Mouse (Mus musculus) limb, embryonic 12.5 days (tissue): ENCODE results near the gene Nsa2. TPM values are rescaled to one million over a fixed set of nuclear protein-coding genes. Genes with fewer than 3 reads are reported as not detected.
"Not testable (repeated sequence)": the region's sequence is repeated elsewhere in the genome, so short reads cannot be mapped to it uniquely, and the experiment has no call there.

Source experiments
- ATAC-seq: fragments of 200-750 bp; cut with Nextera tagmentation; 2 replicates; pipeline ENCODE4 v1.8.0; 2017; ENCODE audit warnings: low read depth, moderate TSS enrichment; ENCODE audit not compliant: insufficient number of reproducible peaks, insufficient read depth, low FRiP score, low TSS enrichment
- H3K27ac ChIP-seq: fragments of 300-500 bp; sonication (generic); 2 replicates; pipeline ENCODE4 v1.5.1; 2016; ENCODE audit warnings: mild to moderate bottlenecking, moderate library complexity
- H3K27me3 ChIP-seq: fragments of 300-500 bp; sonication (generic); 2 replicates; pipeline ENCODE4 v1.6.1; 2016; ENCODE audit warnings: mild to moderate bottlenecking, moderate library complexity
- H3K36me3 ChIP-seq: fragments of 300-500 bp; sonication (generic); 2 replicates; pipeline ENCODE4 v1.6.1; 2016; ENCODE audit warnings: mild to moderate bottlenecking, moderate library complexity
- H3K4me1 ChIP-seq: fragments of 300-500 bp; sonication (generic); replicated peaks from 2 replicates; pipeline ENCODE4 v1.6.1; 2016
- H3K4me2 ChIP-seq: fragments of 300-500 bp; sonication (generic); 2 replicates; pipeline ENCODE4 v1.6.1; 2016; ENCODE audit warnings: mild to moderate bottlenecking, moderate library complexity
- H3K4me3 ChIP-seq: fragments of 300-500 bp; sonication (generic); replicated peaks from 2 replicates; pipeline ENCODE4 v1.5.1; 2016; ENCODE audit warnings: mild to moderate bottlenecking
- H3K9ac ChIP-seq: fragments of 300-500 bp; sonication (generic); replicated peaks from 2 replicates; pipeline ENCODE4 v1.6.1; 2016; ENCODE audit warnings: mild to moderate bottlenecking, moderate library complexity
- H3K9me3 ChIP-seq: fragments of 300-500 bp; sonication (generic); 2 replicates; pipeline ENCODE4 v1.6.1; 2016; ENCODE audit warnings: mild to moderate bottlenecking, moderate library complexity
- WGBS: fragments of 180-500 bp; shearing (Covaris S2); methylation state at CpG from one replicate; pipeline ENCODE4 v1.1.7; 2016; 5-methylcytosine and 5-hydroxymethylcytosine counted together
- polyA plus RNA-seq: library from polyadenylated mRNA; unstranded; fragments of >200 nt; fragmentation: Nextera tagmentation; extraction: Ambion mirVana; gene quantifications from 2 replicates; pipeline ENCODE4 v1.2.1, GENCODE M21; 2016

Gene Nsa2
- polyA plus RNA-seq, 1 experiment from 2014 or later: 66.5 TPM

- 36% methylated on average over 8 of the region's 8 CpGs for WGBS
- peaks cover 32% of the 10 kb centered on the region for H3K36me3 ChIP-seq
- peak overlapping the region; percentile 84 for H3K4me3 ChIP-seq
- H3K27me3 ChIP-seq, H3K4me1 ChIP-seq, H3K27ac ChIP-seq, ATAC-seq, H3K9me3 ChIP-seq: not testable (repeated sequence)
- peak overlapping the region; percentile 82 for H3K9ac ChIP-seq
- H3K4me2 ChIP-seq: peak overlapping the region; percentile 50
Measured at GRCm38 (mm10) chr13:97138404-97138931, 731 bp upstream of the Nsa2 start.

DNA sequence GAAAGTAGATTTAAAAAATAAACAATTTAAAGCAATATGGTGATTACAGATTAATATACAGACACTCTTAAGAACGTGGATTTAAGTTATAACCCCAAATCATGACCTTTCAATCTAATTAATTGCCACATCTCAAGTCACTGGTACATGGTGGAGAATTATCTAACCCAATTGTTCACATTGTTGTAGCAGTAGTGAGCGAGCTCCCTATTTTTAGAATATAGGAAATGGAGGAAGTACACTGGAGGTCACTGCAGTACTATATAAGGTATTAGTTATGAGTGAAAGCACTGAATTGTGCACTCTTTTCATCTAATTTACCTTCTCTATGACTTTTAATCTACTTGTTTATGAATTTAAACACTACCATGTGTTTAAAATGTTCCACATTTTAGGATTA lies 7.3 kb downstream of the Nsa2 start:
- not testable (repeated sequence) for H3K9me3 ChIP-seq, ATAC-seq, H3K27ac ChIP-seq, H3K9ac ChIP-seq, H3K4me1 ChIP-seq, H3K4me2 ChIP-seq, H3K4me3 ChIP-seq, H3K27me3 ChIP-seq
- H3K36me3 ChIP-seq: peaks cover 39% of the 10 kb centered on the region
- no CpG with 5 or more reads among the region's 2 CpGs for WGBS

DNA sequence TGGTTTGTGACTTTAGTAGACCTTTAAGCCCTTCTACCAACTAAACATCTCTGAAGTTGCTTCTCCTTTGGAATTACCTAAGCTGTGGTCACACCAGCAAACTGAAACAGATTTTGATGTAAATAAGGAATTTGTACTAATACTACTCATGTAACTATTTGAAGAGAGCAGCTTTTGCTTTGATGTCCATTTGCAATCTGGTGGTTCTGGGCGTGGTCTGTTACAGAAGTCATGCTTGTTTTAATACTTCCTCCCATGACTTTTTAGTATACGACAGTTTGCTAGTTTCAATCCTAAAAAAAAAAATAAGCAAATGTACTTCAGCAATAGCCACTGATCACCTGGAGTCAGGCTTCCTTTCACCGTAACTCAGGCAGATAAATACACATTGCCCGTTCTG lies 8.1 kb downstream of the Nsa2 start:
- not testable (repeated sequence) for ATAC-seq, H3K4me2 ChIP-seq
- WGBS: 94% methylated on average over 4 of the region's 4 CpGs

GRCm38 (mm10) chr13:97121341-97121740 lies 16.4 kb downstream of the Nsa2 start:
- H3K9ac ChIP-seq: no peak overlapping the region
- no peak for ATAC-seq
- H3K36me3 ChIP-seq: peaks cover 21% of the 10 kb centered on the region; the same call in 1 of the 2 replicates
- 81% methylated on average over 3 of the region's 3 CpGs for WGBS
- no peak overlapping the region for H3K4me2 ChIP-seq
- H3K4me1 ChIP-seq: no peaks in the 10 kb centered on the region
- H3K27ac ChIP-seq: no peak overlapping the region
- H3K4me3 ChIP-seq: no peak overlapping the region
- no peaks in the 10 kb centered on the region for H3K9me3 ChIP-seq
- no peaks in the 10 kb centered on the region for H3K27me3 ChIP-seq

More for the DNA sequence above, 8.1 kb downstream of the Nsa2 start:
- H3K4me3 ChIP-seq, H3K4me1 ChIP-seq, H3K27me3 ChIP-seq, H3K9me3 ChIP-seq, H3K9ac ChIP-seq, H3K27ac ChIP-seq: not testable (repeated sequence)
- peaks cover 33% of the 10 kb centered on the region for H3K36me3 ChIP-seq

DNA sequence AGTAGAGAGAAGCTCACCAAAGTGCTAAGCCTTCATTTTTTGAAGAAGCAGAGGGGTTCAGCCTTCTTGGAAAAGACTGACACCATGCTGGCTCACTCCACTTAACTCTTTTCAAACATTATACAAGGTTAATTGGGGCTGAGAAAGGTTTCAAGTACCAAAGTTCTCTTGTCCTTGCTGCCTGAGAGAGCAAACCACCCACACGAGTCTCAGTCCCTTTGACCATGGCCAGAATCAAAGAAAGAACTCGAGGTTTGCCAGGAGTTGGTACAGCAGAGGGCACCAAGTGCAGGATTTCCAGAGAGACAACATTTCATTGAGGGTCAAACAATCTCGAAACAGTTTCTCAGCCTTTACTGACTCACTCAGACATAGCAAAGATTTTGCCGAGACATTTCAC lies 28.7 kb downstream of the Nsa2 start:
- H3K36me3 ChIP-seq: peaks cover 14% of the 10 kb centered on the region
- ATAC-seq: no peak
- no peak overlapping the region for H3K27ac ChIP-seq

DNA sequence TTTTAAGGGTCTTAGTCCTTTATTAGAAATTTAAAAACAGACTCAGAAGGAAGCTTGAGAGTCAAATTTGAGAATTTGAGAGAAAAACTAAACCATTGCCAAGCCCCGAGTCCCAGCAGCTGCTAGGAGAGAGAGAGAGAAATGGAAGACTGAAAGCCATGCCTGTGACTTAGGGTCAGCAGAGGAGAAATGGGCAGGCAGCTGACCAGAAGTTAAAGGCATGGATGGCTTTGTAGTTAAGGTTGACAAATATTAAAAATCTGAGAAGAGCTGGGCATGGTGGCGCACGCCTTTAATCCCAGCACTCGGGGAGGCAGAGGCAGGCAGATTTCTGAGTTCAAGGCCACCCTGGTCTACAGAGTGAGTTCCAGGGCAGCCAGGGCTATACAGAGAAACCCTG lies 30.0 kb downstream of the Nsa2 start:
- not testable (repeated sequence) for H3K9ac ChIP-seq, H3K4me1 ChIP-seq, H3K27me3 ChIP-seq, H3K4me3 ChIP-seq, ATAC-seq, H3K4me2 ChIP-seq, H3K27ac ChIP-seq, H3K9me3 ChIP-seq
- H3K36me3 ChIP-seq: peaks cover 11% of the 10 kb centered on the region
- 92% methylated on average over 4 of the region's 4 CpGs for WGBS

More for the DNA sequence above, 28.7 kb downstream of the Nsa2 start:
- 88% methylated on average over 4 of the region's 4 CpGs for WGBS
- Histone ChIP-seq H3K4me1 (no peaks in the 10 kb centered on the region), H3K4me3 (no peak overlapping the region), H3K27me3 (no peaks in the 10 kb centered on the region), H3K9ac (no peak overlapping the region), H3K9me3 (no peaks in the 10 kb centered on the region), H3K4me2 (no peak overlapping the region)

DNA sequence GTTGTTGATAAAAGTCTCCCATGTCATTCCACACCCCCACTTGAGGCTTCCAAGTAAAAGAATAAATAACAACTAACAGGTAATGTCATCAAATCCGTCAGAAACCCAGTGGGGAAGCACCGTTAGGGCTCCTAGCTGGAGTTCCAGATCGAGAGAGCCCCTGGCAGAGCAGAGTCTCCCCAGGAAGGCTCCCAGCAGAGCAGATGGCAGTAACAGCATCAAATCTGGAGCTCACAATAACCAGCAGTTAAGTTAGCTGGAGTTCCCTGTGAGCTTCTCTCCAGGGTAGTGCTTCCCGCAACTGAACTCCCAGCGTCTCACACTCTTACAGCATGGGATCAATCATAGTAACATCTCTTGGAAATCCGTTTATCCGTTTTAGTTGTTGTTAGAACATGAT lies 32.7 kb downstream of the Nsa2 start:
- Histone ChIP-seq H3K4me1 (no peaks in the 10 kb centered on the region), H3K36me3 (peaks cover 3% of the 10 kb centered on the region; the same call in 1 of the 2 replicates), H3K27ac (no peak overlapping the region), H3K9me3 (no peaks in the 10 kb centered on the region), H3K27me3 (no peaks in the 10 kb centered on the region), H3K4me2 (no peak overlapping the region), H3K4me3 (no peak overlapping the region), H3K9ac (no peak overlapping the region)
- no peak for ATAC-seq
- WGBS: 79% methylated on average over 7 of the region's 7 CpGs

GRCm38 (mm10) chr13:97099187-97099852 lies 38.4 kb downstream of the Nsa2 start, which contains the start of gene Gm6169:
Gene Gm6169, minus strand, starts transcription at chr13:97099237.
- 82% methylated on average over 22 of the region's 22 CpGs for whole genome bisulfite sequencing
- Histone ChIP-seq H3K27ac (no peak within 1 kb of the TSS), H3K27me3 (no peaks in the 10 kb centered on the region), H3K36me3 (peaks cover 2% of the 10 kb centered on the region; the same call in 1 of the 2 replicates), H3K4me3 (no peak within 1 kb of the TSS), H3K9me3 (no peaks in the 10 kb centered on the region), H3K4me2 (no peak within 1 kb of the TSS), H3K4me1 (no peaks in the 10 kb centered on the region), H3K9ac (no peak within 1 kb of the TSS)
- ATAC-seq: no peak

GRCm38 (mm10) chr13:97095726-97096125 lies 42.0 kb downstream of the Nsa2 start:
- Histone ChIP-seq H3K4me1 (no peaks in the 10 kb centered on the region), H3K9ac (no peak overlapping the region), H3K4me3 (no peak overlapping the region), H3K27me3 (no peaks in the 10 kb centered on the region), H3K9me3 (no peaks in the 10 kb centered on the region), H3K36me3 (peaks cover 2% of the 10 kb centered on the region; the same call in 1 of the 2 replicates), H3K4me2 (no peak overlapping the region), H3K27ac (no peak overlapping the region)
- 91% methylated on average over 4 of the region's 4 CpGs for WGBS
- no peak for ATAC-seq

DNA sequence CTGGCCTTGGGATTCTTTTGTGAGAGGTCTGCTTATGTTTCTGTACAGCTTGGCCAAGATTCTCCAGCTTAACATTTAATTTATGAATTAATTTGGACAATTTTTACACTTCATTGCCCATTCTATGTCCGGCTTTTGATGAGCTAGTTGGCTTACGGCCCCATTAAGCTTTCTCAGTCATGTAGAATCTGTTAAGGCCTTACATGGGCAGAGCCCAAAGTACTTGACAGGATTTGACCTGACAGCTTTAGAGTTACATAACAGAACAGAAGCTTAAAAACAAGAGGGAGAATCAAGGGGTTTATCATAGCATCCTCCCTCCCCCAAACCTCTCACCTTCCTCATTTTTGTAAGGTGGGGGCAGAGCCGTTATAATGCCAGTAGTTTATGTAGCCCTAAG lies 49.6 kb downstream of the Nsa2 start:
- Histone ChIP-seq H3K4me2 (no peak overlapping the region), H3K36me3 (no peaks in the 10 kb centered on the region), H3K4me1 (no peaks in the 10 kb centered on the region), H3K27me3 (no peaks in the 10 kb centered on the region), H3K4me3 (no peak overlapping the region), H3K9ac (no peak overlapping the region), H3K9me3 (no peaks in the 10 kb centered on the region), H3K27ac (no peak overlapping the region)
- ATAC-seq: no peak
- WGBS: 91% methylated on average over 3 of the region's 3 CpGs

GRCm38 (mm10) chr13:97087421-97087820 lies 50.3 kb downstream of the Nsa2 start:
- Histone ChIP-seq H3K4me1 (no peaks in the 10 kb centered on the region), H3K9me3 (no peaks in the 10 kb centered on the region), H3K9ac (no peak overlapping the region), H3K27ac (no peak overlapping the region), H3K4me2 (no peak overlapping the region), H3K4me3 (no peak overlapping the region), H3K27me3 (no peaks in the 10 kb centered on the region), H3K36me3 (no peaks in the 10 kb centered on the region)
- no peak for ATAC-seq
- 93% methylated on average over 6 of the region's 6 CpGs for WGBS

- H3K9ac ChIP-seq: no peak overlapping the region
- H3K36me3 ChIP-seq: no peaks in the 10 kb centered on the region
- no peak overlapping the region for H3K4me2 ChIP-seq
- H3K4me1 ChIP-seq: no peaks in the 10 kb centered on the region
- ATAC-seq: no peak
- H3K9me3 ChIP-seq: no peaks in the 10 kb centered on the region
- 84% methylated on average over 3 of the region's 9 CpGs for WGBS
- H3K4me3 ChIP-seq: no peak overlapping the region
- H3K27me3 ChIP-seq: no peaks in the 10 kb centered on the region
- H3K27ac ChIP-seq: no peak overlapping the region
Measured at GRCm38 (mm10) chr13:97086316-97086715, 51.4 kb downstream of the Nsa2 start.
